Mouse (Mus musculus): ENCODE measurements around the gene Gm10354.
"Not testable (repeated sequence)": the region's sequence is repeated elsewhere in the genome, so short reads cannot be mapped to it uniquely, and the experiment has no call there.

Gene Gm10354

GRCm38 (mm10) chr5:14978835-14979234 lies at the start of gene Gm10354:
TSS of gene Gm10354 (minus strand) at chr5:14978935.
- not testable (repeated sequence) for DNase-seq

GRCm38 (mm10) chr5:15024316-15024715 lies 45.6 kb upstream of the Gm10354 start:
- not testable (repeated sequence) for DNase-seq

- DNase-seq: not testable (repeated sequence)
These were observed 41.3 kb upstream of the Gm10354 start for GRCm38 (mm10) chr5:15020067-15020466.

- not testable (repeated sequence) for DNase-seq
These were observed 32.2 kb upstream of the Gm10354 start for GRCm38 (mm10) chr5:15010639-15011582.

- DNase-seq: not testable (repeated sequence)
These were observed 28.2 kb upstream of the Gm10354 start for GRCm38 (mm10) chr5:15006907-15007306.

GRCm38 (mm10) chr5:15006288-15006687 lies 27.6 kb upstream of the Gm10354 start:
- not testable (repeated sequence) for DNase-seq

- not testable (repeated sequence) for DNase-seq
These were observed 26.8 kb upstream of the Gm10354 start for GRCm38 (mm10) chr5:15005584-15005983.

GRCm38 (mm10) chr5:15004569-15005562 lies 26.1 kb upstream of the Gm10354 start:
- DNase-seq: not testable (repeated sequence)

GRCm38 (mm10) chr5:14998077-14998476 lies 19.3 kb upstream of the Gm10354 start:
- DNase-seq: not testable (repeated sequence)

GRCm38 (mm10) chr5:14997556-14997955 lies 18.8 kb upstream of the Gm10354 start:
- DNase-seq: not testable (repeated sequence)

- DNase-seq: not testable (repeated sequence)
These were observed 18.0 kb upstream of the Gm10354 start for GRCm38 (mm10) chr5:14996670-14997249.

- not testable (repeated sequence) for DNase-seq
These were observed 15.4 kb upstream of the Gm10354 start for GRCm38 (mm10) chr5:14994124-14994523.

- DNase-seq: not testable (repeated sequence)
These were observed 11.8 kb upstream of the Gm10354 start for GRCm38 (mm10) chr5:14990375-14991158.

- not testable (repeated sequence) for DNase-seq
These were observed 8.1 kb upstream of the Gm10354 start for GRCm38 (mm10) chr5:14986649-14987387.

GRCm38 (mm10) chr5:14977368-14977767 lies 1.4 kb downstream of the Gm10354 start:
- DNase-seq: not testable (repeated sequence)

- not testable (repeated sequence) for DNase-seq
These were observed 3.4 kb downstream of the Gm10354 start for GRCm38 (mm10) chr5:14975294-14975693.

GRCm38 (mm10) chr5:14972841-14973240 lies 5.9 kb downstream of the Gm10354 start:
- DNase-seq: not testable (repeated sequence)

GRCm38 (mm10) chr5:14963821-14964220 lies 14.9 kb downstream of the Gm10354 start:
- not testable (repeated sequence) for DNase-seq

- not testable (repeated sequence) for DNase-seq
These were observed 17.2 kb downstream of the Gm10354 start for GRCm38 (mm10) chr5:14961502-14961901.

- not testable (repeated sequence) for DNase-seq
These were observed 22.6 kb downstream of the Gm10354 start for GRCm38 (mm10) chr5:14955928-14956706.
